Mouse (Mus musculus) limb, embryonic 14.5 days (tissue): Measurements from ENCODE around the gene Klhl8. TPM values are rescaled to one million over a fixed set of nuclear protein-coding genes. Genes with fewer than 3 reads are reported as not detected.

ENCODE experiments used
- ATAC-seq: fragments of 200-750 bp; cut with Nextera tagmentation; 2 replicates; pipeline ENCODE4 v1.8.0; 2017; ENCODE audit warnings: low read depth, moderate number of reproducible peaks, moderate TSS enrichment; ENCODE audit not compliant: low FRiP score
- DNase-seq: peaks from one replicate; pipeline ENCODE4 v3.0.0-alpha.2; 2015; ENCODE audit warnings: low spot score
- H3K27ac ChIP-seq: fragments of 300-500 bp; sonication (generic); replicated peaks from 2 replicates; pipeline ENCODE4 v1.5.1; 2014; ENCODE audit warnings: low read depth, mild to moderate bottlenecking, low read length, moderate library complexity, mixed read lengths
- H3K27me3 ChIP-seq: fragments of 300-500 bp; sonication (generic); 2 replicates; pipeline ENCODE4 v1.6.1; 2014; ENCODE audit warnings: low read length, mixed read lengths; ENCODE audit not compliant: control insufficient read depth, insufficient read depth
- H3K36me3 ChIP-seq: fragments of 300-500 bp; sonication (generic); 2 replicates; pipeline ENCODE4 v1.6.1; 2014; ENCODE audit warnings: mild to moderate bottlenecking, low read length, moderate library complexity, mixed read lengths; ENCODE audit not compliant: control insufficient read depth, insufficient read depth
- H3K4me1 ChIP-seq: fragments of 300-500 bp; sonication (generic); 2 replicates; pipeline ENCODE4 v1.6.1; 2014; ENCODE audit warnings: antibody characterized with exemption, low read length, mixed read lengths; ENCODE audit not compliant: control insufficient read depth, insufficient read depth
- H3K4me2 ChIP-seq: fragments of 300-500 bp; sonication (generic); replicated peaks from 2 replicates; pipeline ENCODE4 v1.6.1; 2014; ENCODE audit warnings: low read depth, mild to moderate bottlenecking, low read length, moderate library complexity; ENCODE audit not compliant: severe bottlenecking
- H3K4me3 ChIP-seq: fragments of 300-500 bp; sonication (generic); replicated peaks from 2 replicates; pipeline ENCODE4 v1.5.1; 2014; ENCODE audit warnings: low read length
- H3K9ac ChIP-seq: fragments of 300-500 bp; sonication (generic); 2 replicates; pipeline ENCODE4 v1.6.1; 2014; ENCODE audit warnings: mild to moderate bottlenecking, low read depth, low read length, moderate library complexity; ENCODE audit not compliant: severe bottlenecking
- H3K9me3 ChIP-seq: fragments of 300-500 bp; sonication (generic); 2 replicates; pipeline ENCODE4 v1.6.1; 2016; ENCODE audit warnings: low read length; ENCODE audit not compliant: control insufficient read depth
- POLR2A ChIP-seq: fragments of 200-500 bp; IDR thresholded peaks from 2 replicates; pipeline ENCODE4 v1.8.0; 2012; ENCODE audit warnings: inconsistent platforms, mild to moderate bottlenecking, moderate library complexity, borderline replicate concordance; ENCODE audit not compliant: insufficient read depth, insufficient read length; ENCODE audit errors: extremely low read depth
- WGBS: fragments of 180-500 bp; shearing (Covaris S2); extraction: QIAGEN DNeasy Blood & Tissue Kit; methylation state at CpG from one replicate; pipeline ENCODE4 v1.1.7; 2014; 5-methylcytosine and 5-hydroxymethylcytosine counted together
- polyA plus RNA-seq, 2 experiments: library from polyadenylated mRNA; depleted of rRNA in 1 of 2; stranded (reverse) in 1 of 2; unstranded in 1 of 2; fragments of >200 nt; fragmentation: Nextera tagmentation in 1 of 2; extraction: Ambion mirVana in 1 of 2; gene quantifications; 2 replicates each; pipeline versions ENCODE4 v1.2.1 to v1.2.3; 2012 to 2014

Gene Klhl8
- polyA plus RNA-seq, 2 experiments: 11.7 to 14.8 TPM

- no peak overlapping the region for H3K4me3 ChIP-seq
Observed at GRCm38 (mm10) chr5:103907844-103908243, 3.2 kb downstream of the Klhl8 start.

DNA sequence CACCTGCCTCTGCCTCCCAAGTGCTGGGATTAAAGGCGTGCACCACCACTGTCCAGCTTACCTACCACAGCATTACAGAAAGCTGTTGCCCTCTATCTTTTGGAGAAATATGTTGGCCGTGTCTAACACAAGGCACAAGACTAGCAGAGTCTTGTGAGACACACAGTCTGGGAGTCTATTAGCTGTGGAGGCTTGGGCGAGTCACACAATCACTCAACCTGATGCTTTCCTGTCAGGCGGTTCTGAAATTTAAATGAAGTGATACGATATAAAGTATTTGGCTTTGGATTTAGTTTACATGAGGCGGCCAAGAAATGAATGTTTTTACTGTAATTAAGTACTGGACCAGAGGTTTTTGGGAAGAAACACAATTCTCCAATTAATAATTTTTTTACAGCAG lies 4.9 kb downstream of the Klhl8 start:
- ATAC-seq (no peak), DNase-seq (no peak)
- Histone ChIP-seq H3K4me2 (no peak overlapping the region), H3K9ac (no peak overlapping the region), H3K4me3 (no peak overlapping the region), H3K27me3 (no peaks in the 10 kb centered on the region), H3K36me3 (no peaks in the 10 kb centered on the region), H3K4me1 (no peaks in the 10 kb centered on the region), H3K9me3 (no peaks in the 10 kb centered on the region), H3K27ac (no peak overlapping the region)
- no peak for TF ChIP-seq POLR2A
- WGBS: 89% methylated on average over 6 of the region's 6 CpGs

More at GRCm38 (mm10) chr5:103907844-103908243, 3.2 kb downstream of the Klhl8 start:
- H3K4me2 ChIP-seq: no peak overlapping the region
- H3K36me3 ChIP-seq: no peaks in the 10 kb centered on the region
- 86% methylated on average over 4 of the region's 4 CpGs for WGBS
- ATAC-seq (no peak), DNase-seq (no peak)
- H3K27me3 ChIP-seq: no peaks in the 10 kb centered on the region
- H3K9ac ChIP-seq: no peak overlapping the region
- H3K4me1 ChIP-seq: no peaks in the 10 kb centered on the region
- no peak for TF ChIP-seq POLR2A
- H3K27ac ChIP-seq: no peak overlapping the region
- no peaks in the 10 kb centered on the region for H3K9me3 ChIP-seq

DNA sequence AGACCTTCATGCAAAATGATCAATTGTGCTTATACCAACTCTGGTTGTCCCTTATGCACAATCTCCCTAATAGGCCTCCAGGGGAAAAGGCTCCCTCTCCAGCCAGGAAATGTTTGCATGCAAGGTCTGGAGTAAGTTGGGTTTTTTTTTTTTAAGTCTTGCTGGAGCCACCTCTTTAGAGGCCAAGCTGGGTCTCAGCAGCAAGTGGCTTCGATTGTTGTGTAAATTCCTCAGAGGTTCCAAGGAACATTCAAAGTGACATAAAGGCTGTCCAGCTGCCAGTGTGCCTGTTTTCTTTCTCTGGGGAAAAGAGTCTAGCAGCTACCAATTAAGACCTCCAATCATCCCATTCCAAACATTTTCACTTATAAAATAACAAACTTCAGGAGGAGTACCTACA lies 12.7 kb downstream of the Klhl8 start:
- no peak overlapping the region for H3K9ac ChIP-seq

DNA sequence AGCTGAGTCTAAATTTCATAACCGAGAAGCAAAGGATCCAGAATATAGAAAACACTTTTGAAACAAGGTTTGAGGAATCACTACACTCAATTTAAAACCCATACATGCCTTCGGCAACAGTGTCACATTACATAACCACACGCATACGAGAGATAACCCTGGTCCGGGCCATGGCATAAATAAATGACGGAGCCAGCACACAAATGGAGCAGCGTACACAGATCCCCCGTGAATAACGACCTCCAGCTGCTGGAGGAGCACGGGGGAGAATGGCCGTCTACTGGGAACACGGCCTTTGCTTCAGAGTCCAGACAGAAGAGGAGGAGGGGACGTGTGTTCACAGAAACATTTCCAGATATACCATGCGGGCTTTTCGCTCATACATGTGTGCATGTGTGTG lies 21.3 kb downstream of the Klhl8 start:
- Histone ChIP-seq H3K4me3 (no peak overlapping the region), H3K27me3 (no peaks in the 10 kb centered on the region), H3K36me3 (no peaks in the 10 kb centered on the region), H3K27ac (no peak overlapping the region), H3K4me2 (no peak overlapping the region), H3K4me1 (no peaks in the 10 kb centered on the region), H3K9ac (no peak overlapping the region), H3K9me3 (no peaks in the 10 kb centered on the region)
- 47% methylated on average over 15 of the region's 15 CpGs for WGBS
- no peak for DNase-seq
- ATAC-seq: no peak
- no peak for TF ChIP-seq POLR2A

More for the DNA sequence above, 12.7 kb downstream of the Klhl8 start:
- H3K27me3 ChIP-seq: no peaks in the 10 kb centered on the region
- H3K9me3 ChIP-seq: no peaks in the 10 kb centered on the region
- WGBS: 18% methylated on average over 1 of the region's 1 CpGs
- no peak overlapping the region for H3K27ac ChIP-seq
- DNase-seq (no peak), ATAC-seq (no peak)
- no peak overlapping the region for H3K4me2 ChIP-seq
- no peaks in the 10 kb centered on the region for H3K36me3 ChIP-seq
- H3K4me1 ChIP-seq: no peaks in the 10 kb centered on the region
- H3K4me3 ChIP-seq: no peak overlapping the region
- TF ChIP-seq POLR2A: no peak

DNA sequence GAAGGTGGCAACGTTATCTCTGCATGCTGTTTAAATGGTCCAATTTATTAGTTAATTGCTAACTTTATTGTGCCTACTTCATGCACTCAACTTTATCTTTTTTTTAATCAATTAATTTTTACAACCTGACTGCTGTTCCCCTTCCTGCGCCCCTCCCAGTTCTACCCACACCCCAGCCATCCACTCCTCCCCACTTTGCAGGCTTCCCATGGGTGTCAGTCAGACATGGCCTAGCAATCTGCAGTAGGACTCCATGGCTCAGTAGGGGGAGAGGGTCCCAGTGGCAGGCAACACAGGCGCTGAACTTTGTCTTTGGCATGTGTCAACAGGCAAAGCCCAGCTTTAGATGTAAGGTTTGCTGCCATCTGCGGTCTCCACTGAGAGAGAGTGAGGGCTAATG lies 47.3 kb downstream of the Klhl8 start:
- Histone ChIP-seq H3K36me3 (peaks cover 14% of the 10 kb centered on the region), H3K4me1 (no peaks in the 10 kb centered on the region), H3K27ac (no peak overlapping the region), H3K4me2 (no peak overlapping the region), H3K4me3 (no peak overlapping the region), H3K9me3 (no peaks in the 10 kb centered on the region), H3K9ac (no peak overlapping the region), H3K27me3 (no peaks in the 10 kb centered on the region)
- WGBS: 74% methylated on average over 4 of the region's 4 CpGs
- ATAC-seq: no peak
- TF ChIP-seq POLR2A: no peak
- no peak for DNase-seq

DNA sequence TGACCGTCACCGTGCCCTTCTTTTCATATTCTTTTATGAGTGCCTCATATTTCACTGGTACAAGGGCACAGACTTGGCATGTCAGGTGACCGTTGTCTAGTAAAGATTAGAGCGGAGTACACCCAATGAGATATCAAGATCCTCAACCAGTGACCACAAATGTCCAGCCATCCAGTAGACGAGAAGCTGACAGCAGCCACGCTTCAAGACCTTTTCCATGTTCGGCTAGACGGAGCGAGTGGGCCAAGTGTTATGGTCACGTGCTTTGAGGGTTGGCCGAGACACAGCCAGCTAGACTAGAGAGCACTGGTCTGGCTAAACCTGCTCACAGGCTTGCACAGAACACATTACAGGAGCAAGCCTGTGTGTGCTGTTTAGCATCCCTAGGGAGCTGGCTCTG lies 50.4 kb downstream of the Klhl8 start:
- Histone ChIP-seq H3K4me1 (peaks cover 4% of the 10 kb centered on the region; the same call in 1 of the 2 replicates), H3K27ac (no peak overlapping the region), H3K27me3 (no peaks in the 10 kb centered on the region), H3K4me3 (no peak overlapping the region), H3K36me3 (peaks cover 7% of the 10 kb centered on the region; the same call in 1 of the 2 replicates), H3K4me2 (no peak overlapping the region), H3K9ac (no peak overlapping the region), H3K9me3 (no peaks in the 10 kb centered on the region)
- DNase-seq (no peak), ATAC-seq (no peak)
- WGBS: 91% methylated on average over 11 of the region's 11 CpGs
- no peak for TF ChIP-seq POLR2A
